Mouse (Mus musculus): ENCODE measurements at regions not wholly inside any gene's neighbourhood (a gene's known extent, or its start where the extent isn't known, plus 50 kb on each side); places are given as distances from the start of the nearest gene placed in this dataset.

GRCm38 (mm10) chr14:25354288-25354850 is 104.6 kb upstream of the Zmiz1 start:
- Histone ChIP-seq H3K4me2 (no peak overlapping the region), H3K36me3 (ENCODE audit: insufficient read depth) (no peaks in the 10 kb centered on the region), H3K9ac (no peak overlapping the region), H3K4me1 (ENCODE audit: insufficient read depth) (no peaks in the 10 kb centered on the region), H3K27ac (ENCODE audit: low read depth) (peak overlapping the region; percentile 15; the same call in 1 of the 2 replicates), H3K27me3 (ENCODE audit: insufficient read depth, low read length) (no peaks in the 10 kb centered on the region), H3K4me3 (ENCODE audit: low read depth, low read length) (no peak overlapping the region), H3K9me3 (ENCODE audit: low read depth, low read length) (no peaks in the 10 kb centered on the region)
- DNase-seq: no peak
- WGBS: 76% methylated on average over 7 of the region's 7 CpGs
- no peak for ATAC-seq (ENCODE audit: insufficient read depth)
- no peak for TF ChIP-seq CTCF (IDR thresholded peaks at IDR 0.05; ENCODE audit: low read depth)

- Histone ChIP-seq H3K4me1 (ENCODE audit: insufficient read depth) (no peaks in the 10 kb centered on the region), H3K9ac (no peak overlapping the region), H3K36me3 (ENCODE audit: insufficient read depth) (no peaks in the 10 kb centered on the region), H3K4me3 (ENCODE audit: low read depth, low read length) (no peak overlapping the region), H3K9me3 (ENCODE audit: low read depth, low read length) (no peaks in the 10 kb centered on the region), H3K4me2 (no peak overlapping the region), H3K27me3 (ENCODE audit: insufficient read depth, low read length) (no peaks in the 10 kb centered on the region), H3K27ac (ENCODE audit: low read depth) (no peak overlapping the region)
- no peak for DNase-seq
- no peak for ATAC-seq (ENCODE audit: insufficient read depth)
- TF ChIP-seq CTCF (IDR thresholded peaks at IDR 0.05; ENCODE audit: low read depth): no peak
- 69% methylated on average over 9 of the region's 9 CpGs for WGBS
Measured at GRCm38 (mm10) chr14:25357805-25358204, 101.2 kb upstream of the Zmiz1 start.

GRCm38 (mm10) chr14:25359824-25360294 is 99.1 kb upstream of the Zmiz1 start:
- H3K27me3 ChIP-seq (ENCODE audit: insufficient read depth, low read length): no peaks in the 10 kb centered on the region
- 76% methylated on average over 3 of the region's 3 CpGs for WGBS
- H3K9ac ChIP-seq: no peak overlapping the region
- ATAC-seq (ENCODE audit: insufficient read depth) (no peak), DNase-seq (no peak)
- no peak overlapping the region for H3K4me3 ChIP-seq (ENCODE audit: low read depth, low read length)
- H3K9me3 ChIP-seq (ENCODE audit: low read depth, low read length): no peaks in the 10 kb centered on the region
- H3K27ac ChIP-seq (ENCODE audit: low read depth): no peak overlapping the region
- H3K36me3 ChIP-seq (ENCODE audit: insufficient read depth): no peaks in the 10 kb centered on the region
- no peaks in the 10 kb centered on the region for H3K4me1 ChIP-seq (ENCODE audit: insufficient read depth)
- H3K4me2 ChIP-seq: no peak overlapping the region
- no peak for TF ChIP-seq CTCF (IDR thresholded peaks at IDR 0.05; ENCODE audit: low read depth)

GRCm38 (mm10) chr14:25360726-25361125 is 98.3 kb upstream of the Zmiz1 start:
- Histone ChIP-seq H3K27ac (ENCODE audit: low read depth) (no peak overlapping the region), H3K36me3 (ENCODE audit: insufficient read depth) (no peaks in the 10 kb centered on the region), H3K9me3 (ENCODE audit: low read depth, low read length) (no peaks in the 10 kb centered on the region), H3K4me3 (ENCODE audit: low read depth, low read length) (no peak overlapping the region), H3K4me1 (ENCODE audit: insufficient read depth) (0 out of 2 replicates have a peak, but pooled peaks cover 3% of the 10 kb centered on the region), H3K27me3 (ENCODE audit: insufficient read depth, low read length) (no peaks in the 10 kb centered on the region), H3K4me2 (no peak overlapping the region), H3K9ac (no peak overlapping the region)
- no peak for DNase-seq
- ATAC-seq (ENCODE audit: insufficient read depth): no peak
- TF ChIP-seq CTCF (IDR thresholded peaks at IDR 0.05; ENCODE audit: low read depth): no peak
- WGBS: 84% methylated on average over 9 of the region's 9 CpGs

- DNase-seq: no peak
- no peak for TF ChIP-seq CTCF (IDR thresholded peaks at IDR 0.05; ENCODE audit: low read depth)
Measured at GRCm38 (mm10) chr14:25361129-25361528, 97.9 kb upstream of the Zmiz1 start.

GRCm38 (mm10) chr14:25362771-25363170 is 96.2 kb upstream of the Zmiz1 start:
- no peaks in the 10 kb centered on the region for H3K9me3 ChIP-seq (ENCODE audit: low read depth, low read length)
- H3K27ac ChIP-seq (ENCODE audit: low read depth): no peak overlapping the region
- no peak overlapping the region for H3K4me2 ChIP-seq
- H3K36me3 ChIP-seq (ENCODE audit: insufficient read depth): no peaks in the 10 kb centered on the region
- no peak overlapping the region for H3K9ac ChIP-seq
- no peak for ATAC-seq (ENCODE audit: insufficient read depth)
- TF ChIP-seq CTCF (IDR thresholded peaks at IDR 0.05; ENCODE audit: low read depth): no peak
- H3K4me3 ChIP-seq (ENCODE audit: low read depth, low read length): no peak overlapping the region
- 0 out of 2 replicates have a peak, but pooled peaks cover 3% of the 10 kb centered on the region for H3K4me1 ChIP-seq (ENCODE audit: insufficient read depth)
- H3K27me3 ChIP-seq (ENCODE audit: insufficient read depth, low read length): no peaks in the 10 kb centered on the region
- WGBS: 8% methylated on average over 1 of the region's 1 CpGs
- DNase-seq: no peak

More at GRCm38 (mm10) chr14:25361129-25361528, 97.9 kb upstream of the Zmiz1 start:
- no peaks in the 10 kb centered on the region for H3K36me3 ChIP-seq (ENCODE audit: insufficient read depth)
- H3K9ac ChIP-seq: no peak overlapping the region
- WGBS: 79% methylated on average over 3 of the region's 3 CpGs
- H3K4me3 ChIP-seq (ENCODE audit: low read depth, low read length): no peak overlapping the region
- H3K27ac ChIP-seq (ENCODE audit: low read depth): no peak overlapping the region
- H3K27me3 ChIP-seq (ENCODE audit: insufficient read depth, low read length): no peaks in the 10 kb centered on the region
- no peak for ATAC-seq (ENCODE audit: insufficient read depth)
- 0 out of 2 replicates have a peak, but pooled peaks cover 3% of the 10 kb centered on the region for H3K4me1 ChIP-seq (ENCODE audit: insufficient read depth)
- no peak overlapping the region for H3K4me2 ChIP-seq
- no peaks in the 10 kb centered on the region for H3K9me3 ChIP-seq (ENCODE audit: low read depth, low read length)

- ATAC-seq (ENCODE audit: insufficient read depth) (no peak), DNase-seq (peak; percentile 54)
- TF ChIP-seq CTCF (IDR thresholded peaks at IDR 0.05; ENCODE audit: low read depth): no peak
- H3K4me1 ChIP-seq (ENCODE audit: insufficient read depth): 0 out of 2 replicates have a peak, but pooled peaks cover 3% of the 10 kb centered on the region
- no peaks in the 10 kb centered on the region for H3K27me3 ChIP-seq (ENCODE audit: insufficient read depth, low read length)
- no peak overlapping the region for H3K9ac ChIP-seq
- H3K4me2 ChIP-seq: no peak overlapping the region
- no peaks in the 10 kb centered on the region for H3K9me3 ChIP-seq (ENCODE audit: low read depth, low read length)
- H3K27ac ChIP-seq (ENCODE audit: low read depth): no peak overlapping the region
- H3K36me3 ChIP-seq (ENCODE audit: insufficient read depth): no peaks in the 10 kb centered on the region
- 43% methylated on average over 10 of the region's 10 CpGs for WGBS
- H3K4me3 ChIP-seq (ENCODE audit: low read depth, low read length): no peak overlapping the region
Measured at GRCm38 (mm10) chr14:25365226-25365800, 93.7 kb upstream of the Zmiz1 start.

All from lung, embryonic 14.5 days (tissue).